Mouse (Mus musculus) MEL (cell line): ENCODE measurements at regions not wholly inside any gene's neighbourhood (a gene's known extent, or its start where the extent isn't known, plus 50 kb on each side); places are given as distances from the start of the nearest gene placed in this dataset.

Source experiments
- DNase-seq: peaks from one replicate; pipeline ENCODE4 v3.0.0; 2011; ENCODE audit warnings: low read depth, low spot score
- H3K27ac ChIP-seq: 2 replicates; pipeline ENCODE4 v1.5.1; 2012; ENCODE audit warnings: low read depth, mild to moderate bottlenecking, control low read depth, low read length, moderate library complexity; ENCODE audit not compliant: control insufficient read depth
- H3K27me3 ChIP-seq, 2 experiments: fragments of 150-350 bp in 1 of 2; sonication (generic) in 1 of 2; 2 replicates each; pipeline ENCODE4 v1.6.1; 2012; ENCODE audit warnings: low read length in 2 of 2, mild to moderate bottlenecking in 2 of 2, improper control_type of control experiment in 1 of 2, moderate library complexity in 1 of 2; ENCODE audit not compliant: insufficient read depth in 2 of 2, control insufficient read depth in 1 of 2
- H3K36me3 ChIP-seq, 2 experiments: 2 replicates each; pipeline ENCODE4 v1.6.1; 2012 to 2014; ENCODE audit warnings: low read length in 2 of 2, improper control_type of control experiment in 1 of 2, inconsistent platforms in 1 of 2, mild to moderate bottlenecking in 1 of 2; ENCODE audit not compliant: insufficient read depth in 2 of 2, control insufficient read depth in 1 of 2
- H3K4me1 ChIP-seq, 2 experiments: fragments of 150-350 bp in 1 of 2; sonication (generic) in 1 of 2; 2 replicates each; pipeline ENCODE4 v1.6.1; 2012; ENCODE audit warnings: low read length in 2 of 2, improper control_type of control experiment in 1 of 2, mild to moderate bottlenecking in 1 of 2; ENCODE audit not compliant: insufficient read depth in 2 of 2, control insufficient read depth in 1 of 2
- H3K4me3 ChIP-seq, 2 experiments: fragments of 150-350 bp in 1 of 2; sonication (generic) in 1 of 2; 2 replicates each; pipeline ENCODE4 v1.5.1; 2012; ENCODE audit warnings: low read depth in 2 of 2, low read length in 2 of 2, mild to moderate bottlenecking in 2 of 2, moderate library complexity in 2 of 2, control low read depth in 1 of 2, improper control_type of control experiment in 1 of 2; ENCODE audit not compliant: control insufficient read depth in 1 of 2, insufficient read depth in 1 of 2
- H3K79me2 ChIP-seq: 2 replicates; pipeline ENCODE4 v1.6.1; 2012; ENCODE audit warnings: mild to moderate bottlenecking, low read length, moderate library complexity; ENCODE audit not compliant: control insufficient read depth, poor library complexity, insufficient read depth
- H3K9ac ChIP-seq: 2 replicates; pipeline ENCODE4 v1.6.1; 2012; ENCODE audit warnings: low read depth, mild to moderate bottlenecking, control low read depth, low read length, moderate library complexity; ENCODE audit not compliant: control insufficient read depth, poor library complexity, severe bottlenecking
- H3K9me3 ChIP-seq: fragments of 150-350 bp; sonication (generic); replicated peaks from 2 replicates; pipeline ENCODE4 v1.6.1; 2012; ENCODE audit warnings: mild to moderate bottlenecking, low read length, improper control_type of control experiment, moderate library complexity; ENCODE audit not compliant: insufficient read depth
- CHD2 ChIP-seq: IDR thresholded peaks from 2 replicates; pipeline ENCODE4 v1.6.1; 2011; ENCODE audit warnings: low read length, improper control_type of control experiment
- CTCF ChIP-seq, 3 experiments: IDR thresholded peaks in 2 of 3; conservative IDR thresholded peaks in 1 of 3; 2 replicates each; pipeline ENCODE4 v1.5.1; 2011 to 2012; ENCODE audit warnings: low read length in 3 of 3, low read depth in 2 of 3, mild to moderate bottlenecking in 2 of 3, improper control_type of control experiment in 1 of 3, inconsistent platforms in 1 of 3, mixed read lengths in 1 of 3, moderate library complexity in 1 of 3; ENCODE audit not compliant: control insufficient read depth in 1 of 3, insufficient read depth in 1 of 3, poor library complexity in 1 of 3, severe bottlenecking in 1 of 3
- E2F4 ChIP-seq: IDR thresholded peaks from 2 replicates; pipeline ENCODE4 v1.6.1; 2011; ENCODE audit warnings: low read depth, low read length, improper control_type of control experiment, borderline replicate concordance
- ELF1 ChIP-seq: IDR thresholded peaks from 2 replicates; pipeline ENCODE4 v1.6.1; 2014; ENCODE audit warnings: low read depth, mild to moderate bottlenecking, inconsistent platforms, low read length, improper control_type of control experiment, moderate library complexity
- EP300 ChIP-seq, 2 experiments: IDR thresholded peaks; 2 replicates each; pipeline ENCODE4 v1.6.1; 2011; ENCODE audit warnings: improper control_type of control experiment in 2 of 2, low read length in 2 of 2, low read depth in 1 of 2, mild to moderate bottlenecking in 1 of 2
- ETS1 ChIP-seq: IDR thresholded peaks from 2 replicates; pipeline ENCODE4 v1.6.1; 2012; ENCODE audit warnings: low read depth, mild to moderate bottlenecking, inconsistent platforms, low read length, improper control_type of control experiment, moderate library complexity
- GABPA ChIP-seq: IDR thresholded peaks from 2 replicates; pipeline ENCODE4 v1.6.1; 2012; ENCODE audit warnings: low read depth, mild to moderate bottlenecking, inconsistent platforms, low read length, improper control_type of control experiment, moderate library complexity
- GATA1 ChIP-seq: IDR thresholded peaks from 2 replicates; pipeline ENCODE4 v1.6.1; 2011; ENCODE audit warnings: low read depth, low read length, improper control_type of control experiment
- HCFC1 ChIP-seq: IDR thresholded peaks from 2 replicates; pipeline ENCODE4 v1.6.1; 2012; ENCODE audit warnings: low read depth, mild to moderate bottlenecking, inconsistent platforms, low read length, improper control_type of control experiment, moderate library complexity
- JUND ChIP-seq: IDR thresholded peaks from 2 replicates; pipeline ENCODE4 v1.6.1; 2011; ENCODE audit warnings: low read depth, mild to moderate bottlenecking, improper control_type of control experiment, low read length
- MAZ ChIP-seq: IDR thresholded peaks from 2 replicates; pipeline ENCODE4 v1.6.1; 2012; ENCODE audit warnings: low read depth, mild to moderate bottlenecking, inconsistent platforms, low read length, improper control_type of control experiment
- MEF2A ChIP-seq: IDR thresholded peaks from 2 replicates; pipeline ENCODE4 v1.6.1; 2014; ENCODE audit warnings: low read depth, mild to moderate bottlenecking, inconsistent platforms, low read length, improper control_type of control experiment; ENCODE audit not compliant: poor library complexity, insufficient replicate concordance, severe bottlenecking; ENCODE audit errors: extremely low read depth
- MXI1 ChIP-seq: IDR thresholded peaks from 2 replicates; pipeline ENCODE4 v1.6.1; 2011; ENCODE audit warnings: mild to moderate bottlenecking, low read depth, low read length, improper control_type of control experiment
- MYB ChIP-seq: IDR thresholded peaks from 2 replicates; pipeline ENCODE4 v1.6.1; 2011; ENCODE audit warnings: mild to moderate bottlenecking, low read depth, low read length, improper control_type of control experiment
- MYC ChIP-seq: IDR thresholded peaks from 2 replicates; pipeline ENCODE4 v1.6.1; 2011; ENCODE audit warnings: low read depth, mild to moderate bottlenecking, low read length, improper control_type of control experiment, moderate library complexity
- NRF1 ChIP-seq: IDR thresholded peaks from 2 replicates; pipeline ENCODE4 v1.6.1; 2014; ENCODE audit warnings: low read depth, mild to moderate bottlenecking, inconsistent platforms, low read length, improper control_type of control experiment, moderate library complexity; ENCODE audit not compliant: poor library complexity, insufficient read depth, severe bottlenecking
- POLR2A ChIP-seq, 2 experiments: IDR thresholded peaks; 2 replicates each; pipeline ENCODE4 v1.6.1; 2011 to 2012; ENCODE audit warnings: low read length in 2 of 2, mild to moderate bottlenecking in 2 of 2, control low read depth in 1 of 2, improper control_type of control experiment in 1 of 2, low read depth in 1 of 2, moderate library complexity in 1 of 2; ENCODE audit not compliant: control insufficient read depth in 1 of 2, insufficient read depth in 1 of 2, poor library complexity in 1 of 2
- POLR2AphosphoS2 ChIP-seq: IDR thresholded peaks from 2 replicates; pipeline ENCODE4 v1.6.1; 2011; ENCODE audit warnings: low read length, improper control_type of control experiment
- POLR2AphosphoS5 ChIP-seq: IDR thresholded peaks from 2 replicates; pipeline ENCODE4 v1.6.1; 2012; ENCODE audit warnings: low read depth, borderline replicate concordance, mild to moderate bottlenecking, inconsistent platforms, low read length, moderate library complexity, mixed read lengths
- RAD21 ChIP-seq: IDR thresholded peaks from 2 replicates; pipeline ENCODE4 v1.6.1; 2011; ENCODE audit warnings: mild to moderate bottlenecking, low read depth, low read length, improper control_type of control experiment
- RCOR1 ChIP-seq: IDR thresholded peaks from 2 replicates; pipeline ENCODE4 v1.6.1; 2012; ENCODE audit warnings: low read depth, mild to moderate bottlenecking, inconsistent platforms, low read length, improper control_type of control experiment
- SIN3A ChIP-seq: IDR thresholded peaks from 2 replicates; pipeline ENCODE4 v1.6.1; 2012; ENCODE audit warnings: low read length, improper control_type of control experiment, inconsistent platforms
- TAL1 ChIP-seq: IDR thresholded peaks from 2 replicates; pipeline ENCODE4 v1.6.1; 2012; ENCODE audit warnings: mild to moderate bottlenecking, inconsistent platforms, low read length, moderate library complexity, mixed read lengths
- TCF12 ChIP-seq: IDR thresholded peaks from 2 replicates; pipeline ENCODE4 v1.6.1; 2014; ENCODE audit warnings: low read depth, mild to moderate bottlenecking, inconsistent platforms, low read length, improper control_type of control experiment, moderate library complexity
- UBTF ChIP-seq: IDR thresholded peaks from 2 replicates; pipeline ENCODE4 v1.6.1; 2012; ENCODE audit warnings: low read depth, mild to moderate bottlenecking, inconsistent platforms, low read length, improper control_type of control experiment, moderate library complexity, borderline replicate concordance; ENCODE audit not compliant: insufficient read depth
- ZC3H11A ChIP-seq: IDR thresholded peaks from 2 replicates; pipeline ENCODE4 v1.6.1; 2012; ENCODE audit warnings: low read depth, mild to moderate bottlenecking, inconsistent platforms, low read length, improper control_type of control experiment
- ZKSCAN1 ChIP-seq: IDR thresholded peaks from 2 replicates; pipeline ENCODE4 v1.6.1; 2012; ENCODE audit warnings: low read depth, mild to moderate bottlenecking, inconsistent platforms, low read length, improper control_type of control experiment, moderate library complexity
- ZMIZ1 ChIP-seq: IDR thresholded peaks from 2 replicates; pipeline ENCODE4 v1.6.1; 2012; ENCODE audit warnings: low read depth, mild to moderate bottlenecking, inconsistent platforms, low read length, improper control_type of control experiment, moderate library complexity
- ZNF384 ChIP-seq: IDR thresholded peaks from 2 replicates; pipeline ENCODE4 v1.6.1; 2012; ENCODE audit warnings: low read depth, mild to moderate bottlenecking, inconsistent platforms, low read length, improper control_type of control experiment

DNA sequence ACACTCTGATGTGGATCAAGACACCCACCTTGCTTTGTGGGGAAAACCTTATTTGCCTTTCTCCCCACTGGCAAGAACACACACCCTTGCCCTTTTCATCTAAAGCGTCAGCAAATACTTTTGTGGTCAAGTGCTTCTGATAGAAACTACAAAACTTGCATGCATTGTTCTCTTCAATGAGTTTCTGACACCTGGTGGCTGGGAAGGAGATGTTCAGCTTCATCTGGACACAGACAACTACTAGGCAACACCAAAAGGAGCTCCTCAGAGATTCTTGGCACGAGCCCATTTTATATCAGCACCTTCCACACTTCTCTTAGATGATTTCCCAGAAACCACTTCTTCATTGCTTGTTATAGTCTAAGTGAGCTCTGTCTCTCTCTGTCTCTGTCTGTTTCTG lies 266.7 kb upstream of the Veph1 start (continued):
- no peak for TF ChIP-seq GABPA
- TF ChIP-seq TAL1, result peak; percentile 65
- TF ChIP-seq CHD2, result no peak
- peak; percentile 65; the same call in 1 of the 2 replicates for TF ChIP-seq ZNF384
- peak; percentile 73; the same call in 1 of the 2 replicates for TF ChIP-seq MYC
- TF ChIP-seq CTCF (IDR thresholded peaks at IDR 0.05 in 2 of 3, conservative IDR thresholded peaks at IDR 0.05 in 1 of 3; ENCODE audit: control insufficient read depth in 1 of 3, insufficient read depth in 1 of 3, low read depth in 2 of 3, low read length in 3 of 3, poor library complexity in 1 of 3, severe bottlenecking in 1 of 3), result peak; percentile 44 to 88 (median 54)
- TF ChIP-seq E2F4, result no peak
- TF ChIP-seq SIN3A, result peak; percentile 76
- TF ChIP-seq ZC3H11A, result peak; percentile 87
- TF ChIP-seq EP300 (IDR thresholded peaks at IDR 0.05; ENCODE audit: low read depth in 1 of 2, low read length in 2 of 2), result peak; percentile 80 to 83
- TF ChIP-seq MXI1, result no peak
- TF ChIP-seq HCFC1, result peak; percentile 26; the same call in 1 of the 2 replicates
- peak; percentile 84 for TF ChIP-seq TCF12
- no peak for TF ChIP-seq ZMIZ1
- TF ChIP-seq MAZ, result no peak
- no peak for TF ChIP-seq ZKSCAN1
- TF ChIP-seq RAD21, result peak; percentile 90
- no peak for TF ChIP-seq POLR2AphosphoS2
- TF ChIP-seq MEF2A, result no peak
- no peak for TF ChIP-seq POLR2A (IDR thresholded peaks at IDR 0.05; ENCODE audit: control insufficient read depth in 1 of 2, insufficient read depth in 1 of 2, low read depth in 1 of 2, low read length in 2 of 2, poor library complexity in 1 of 2)
- no peak for TF ChIP-seq ELF1
- TF ChIP-seq JUND, result no peak
- TF ChIP-seq NRF1, result no peak

DNA sequence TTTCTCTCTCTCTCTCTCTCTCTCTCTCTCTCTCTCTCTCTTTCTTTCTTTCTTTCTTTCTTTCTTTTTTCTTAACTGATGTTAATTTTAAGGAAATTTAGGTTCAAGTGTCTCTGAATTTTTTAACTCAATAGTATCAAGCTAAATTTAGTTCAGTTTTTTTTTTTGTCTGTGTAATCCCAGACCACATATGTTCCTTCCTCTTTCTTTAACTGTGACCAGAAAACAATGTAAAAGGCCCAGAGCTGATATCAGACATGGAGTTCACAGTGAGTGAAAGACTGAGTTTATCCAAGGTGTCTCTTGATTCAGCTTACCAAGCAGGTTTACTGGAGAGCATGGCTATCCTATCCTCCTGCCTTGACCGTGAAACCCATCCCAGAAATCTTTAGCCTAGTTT lies 258.9 kb upstream of the Veph1 start:
- Histone ChIP-seq H3K79me2 (no peaks in the 10 kb centered on the region), H3K9me3 (no peaks in the 10 kb centered on the region), H3K27ac (peak overlapping the region; percentile 41; the same call in 1 of the 2 replicates), H3K27me3 (no peaks in the 10 kb centered on the region), H3K36me3 (peaks cover 0 to 9% of the 10 kb centered on the region in 2 experiments; a peak in 2 of 4 replicates), H3K4me1 (peaks cover 10 to 12% of the 10 kb centered on the region in 2 experiments)
- TF ChIP-seq ZNF384 (peak; percentile 92), EP300 (IDR thresholded peaks at IDR 0.05; ENCODE audit: low read depth in 1 of 2, low read length in 2 of 2) (peak; percentile 76 to 80), ETS1 (peak; percentile 75), ELF1 (no peak), RAD21 (no peak), RCOR1 (0 out of 2 replicates have a peak, but pooled peaks have one; percentile 44), MEF2A (peak; percentile 74; the same call in 1 of the 2 replicates), GATA1 (peak; percentile 63), SIN3A (0 out of 2 replicates have a peak, but pooled peaks have one; percentile 27), UBTF (no peak), MYB (no peak), TCF12 (peak; percentile 57; the same call in 1 of the 2 replicates), POLR2AphosphoS5 (no peak)
- TF ChIP-seq, all 39 proteins: peak for 8
- no peak overlapping the region for H3K9ac ChIP-seq
- no peak overlapping the region for H3K4me3 ChIP-seq
- DNase-seq, result peak; percentile 76
